Mouse (Mus musculus) lung, postnatal 0 days (tissue): Measurements from ENCODE around the gene Scn5a. TPM values are rescaled to one million over a fixed set of nuclear protein-coding genes. Genes with fewer than 3 reads are reported as not detected.
A peak's percentile ranks its signal among the peaks of the same experiment; 100 is the strongest.

Experiments
- ATAC-seq: fragments of 200-750 bp; cut with Nextera tagmentation; 2 replicates; pipeline ENCODE4 v1.8.0; 2017; ENCODE audit warnings: moderate library complexity
- DNase-seq: peaks from one replicate; pipeline ENCODE4 v3.0.0-alpha.2; 2016; ENCODE audit warnings: low spot score
- H3K27ac ChIP-seq: fragments of 300-500 bp; sonication (generic); 2 replicates; pipeline ENCODE4 v1.5.1; 2014; ENCODE audit warnings: antibody characterized with exemption, mild to moderate bottlenecking, low read length, mixed read lengths
- H3K27me3 ChIP-seq: fragments of 300-500 bp; sonication (generic); replicated peaks from 2 replicates; pipeline ENCODE4 v1.6.1; 2014; ENCODE audit warnings: low read length, mixed read lengths; ENCODE audit not compliant: insufficient read depth
- H3K36me3 ChIP-seq: fragments of 300-500 bp; sonication (generic); 2 replicates; pipeline ENCODE4 v1.6.1; 2014; ENCODE audit warnings: low read length, mixed read lengths; ENCODE audit not compliant: insufficient read depth
- H3K4me1 ChIP-seq: fragments of 300-500 bp; sonication (generic); 2 replicates; pipeline ENCODE4 v1.6.1; 2014; ENCODE audit warnings: antibody characterized with exemption, low read depth, low read length, mixed read lengths; ENCODE audit not compliant: insufficient read depth
- H3K4me2 ChIP-seq: fragments of 300-500 bp; sonication (generic); replicated peaks from 2 replicates; pipeline ENCODE4 v1.6.1; 2014; ENCODE audit warnings: low read depth, mild to moderate bottlenecking, low read length, moderate library complexity, mixed read lengths
- H3K4me3 ChIP-seq: fragments of 300-500 bp; sonication (generic); 2 replicates; pipeline ENCODE4 v1.5.1; 2014; ENCODE audit warnings: low read depth, low read length
- H3K9ac ChIP-seq: fragments of 300-500 bp; sonication (generic); replicated peaks from 2 replicates; pipeline ENCODE4 v1.6.1; 2014; ENCODE audit warnings: low read depth, mild to moderate bottlenecking
- H3K9me3 ChIP-seq: fragments of 300-500 bp; sonication (generic); 2 replicates; pipeline ENCODE4 v1.6.1; 2016; ENCODE audit warnings: low read length, mixed read lengths
- CTCF ChIP-seq: IDR thresholded peaks from 2 replicates; pipeline ENCODE4 v1.5.1; 2016; ENCODE audit warnings: antibody characterized with exemption, mild to moderate bottlenecking
- EP300 ChIP-seq: IDR thresholded peaks from 2 replicates; pipeline ENCODE4 v1.6.1; 2016; ENCODE audit warnings: antibody characterized with exemption, mild to moderate bottlenecking, control low read depth
- WGBS: fragments of 180-500 bp; shearing (Covaris S2); extraction: QIAGEN DNeasy Blood & Tissue Kit; methylation state at CpG from one replicate; pipeline ENCODE4 v1.1.7; 2014; 5-methylcytosine and 5-hydroxymethylcytosine counted together
- polyA plus RNA-seq: library from polyadenylated mRNA; unstranded; fragments of >200 nt; fragmentation: Nextera tagmentation; extraction: Ambion mirVana; gene quantifications from 2 replicates; pipeline ENCODE4 v1.2.1, GENCODE M21; 2015

The Scn5a gene
- polyA plus RNA-seq, 1 experiment from 2014 or later: 0.23 TPM

GRCm38 (mm10) chr9:119561746-119562145, 17.1 kb downstream of the Scn5a start:
- DNase-seq: no peak
- no peak overlapping the region for H3K27ac ChIP-seq
- H3K27me3 ChIP-seq: no peaks in the 10 kb centered on the region
- WGBS: 65% methylated on average over 8 of the region's 8 CpGs
- H3K4me2 ChIP-seq: no peak overlapping the region
- H3K9ac ChIP-seq: no peak overlapping the region
- H3K9me3 ChIP-seq: no peaks in the 10 kb centered on the region
- no peaks in the 10 kb centered on the region for H3K4me1 ChIP-seq
- peak; percentile 32; the same call in 1 of the 2 replicates for ATAC-seq
- H3K4me3 ChIP-seq: no peak overlapping the region
- H3K36me3 ChIP-seq: no peaks in the 10 kb centered on the region
- TF ChIP-seq EP300 (no peak), CTCF (no peak)

DNA sequence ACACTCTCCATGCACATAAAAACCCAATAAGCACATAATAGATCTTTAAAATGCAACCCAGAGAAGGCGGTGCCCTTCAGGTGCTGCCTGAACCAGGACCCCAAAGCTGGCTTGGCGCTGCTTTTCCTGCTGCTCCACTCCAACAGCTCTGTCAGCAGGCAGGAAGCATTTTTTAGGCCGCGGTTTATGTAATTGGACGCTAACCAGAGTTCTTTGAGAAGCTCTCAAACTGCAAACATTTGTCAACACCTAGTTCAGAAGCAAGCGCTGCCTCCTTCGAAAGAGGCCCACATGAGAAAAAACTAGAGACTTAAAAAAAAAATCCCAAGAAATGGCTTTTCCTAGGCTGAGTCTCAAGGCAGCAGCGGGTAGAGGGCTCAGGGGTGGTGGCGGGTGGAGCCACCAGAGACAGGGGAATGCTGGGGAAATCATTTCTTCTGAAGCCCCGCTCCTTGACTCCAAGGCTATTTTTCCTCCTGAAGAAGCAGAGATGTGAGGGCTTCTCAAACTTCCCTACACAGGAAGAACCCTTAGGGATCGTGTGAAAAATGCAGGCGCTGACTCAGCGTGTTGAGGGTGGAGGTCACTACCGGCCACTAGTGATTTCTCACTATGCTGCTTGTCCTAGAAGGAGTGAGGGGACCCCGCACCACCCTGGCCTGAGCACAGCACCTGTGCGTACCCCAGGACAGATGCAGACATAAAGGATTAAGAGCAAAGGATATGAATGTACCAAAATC, 19.1 kb downstream of the Scn5a start:
- Histone ChIP-seq H3K36me3 (no peaks in the 10 kb centered on the region), H3K27ac (no peak overlapping the region), H3K27me3 (no peaks in the 10 kb centered on the region), H3K9me3 (no peaks in the 10 kb centered on the region), H3K4me2 (no peak overlapping the region), H3K4me3 (no peak overlapping the region), H3K9ac (no peak overlapping the region), H3K4me1 (no peaks in the 10 kb centered on the region)
- TF ChIP-seq EP300: no peak
- TF ChIP-seq CTCF: no peak
- peak; percentile 52 for DNase-seq
- no peak for ATAC-seq
- 42% methylated on average over 16 of the region's 16 CpGs for WGBS

- no peak overlapping the region for H3K27ac ChIP-seq
- H3K4me2 ChIP-seq: no peak overlapping the region
- no peak for ATAC-seq
- no peaks in the 10 kb centered on the region for H3K36me3 ChIP-seq
- peak; percentile 22 for DNase-seq
- H3K9me3 ChIP-seq: no peaks in the 10 kb centered on the region
- no peaks in the 10 kb centered on the region for H3K27me3 ChIP-seq
- no peak overlapping the region for H3K4me3 ChIP-seq
- H3K4me1 ChIP-seq: no peaks in the 10 kb centered on the region
- TF ChIP-seq EP300 (no peak), CTCF (peak; percentile 74)
- WGBS: 26% methylated on average over 12 of the region's 12 CpGs
- H3K9ac ChIP-seq: no peak overlapping the region
These were observed 20.5 kb downstream of the Scn5a start for GRCm38 (mm10) chr9:119558119-119558854.

- H3K9ac ChIP-seq: no peak overlapping the region
- WGBS: 83% methylated on average over 3 of the region's 3 CpGs
- H3K4me3 ChIP-seq: no peak overlapping the region
- no peaks in the 10 kb centered on the region for H3K4me1 ChIP-seq
- H3K4me2 ChIP-seq: no peak overlapping the region
- no peak for DNase-seq
- no peaks in the 10 kb centered on the region for H3K9me3 ChIP-seq
- no peaks in the 10 kb centered on the region for H3K36me3 ChIP-seq
- ATAC-seq: no peak
- TF ChIP-seq CTCF (no peak), EP300 (no peak)
- H3K27ac ChIP-seq: no peak overlapping the region
- H3K27me3 ChIP-seq: no peaks in the 10 kb centered on the region
These were observed 22.8 kb downstream of the Scn5a start for GRCm38 (mm10) chr9:119556043-119556442.

DNA sequence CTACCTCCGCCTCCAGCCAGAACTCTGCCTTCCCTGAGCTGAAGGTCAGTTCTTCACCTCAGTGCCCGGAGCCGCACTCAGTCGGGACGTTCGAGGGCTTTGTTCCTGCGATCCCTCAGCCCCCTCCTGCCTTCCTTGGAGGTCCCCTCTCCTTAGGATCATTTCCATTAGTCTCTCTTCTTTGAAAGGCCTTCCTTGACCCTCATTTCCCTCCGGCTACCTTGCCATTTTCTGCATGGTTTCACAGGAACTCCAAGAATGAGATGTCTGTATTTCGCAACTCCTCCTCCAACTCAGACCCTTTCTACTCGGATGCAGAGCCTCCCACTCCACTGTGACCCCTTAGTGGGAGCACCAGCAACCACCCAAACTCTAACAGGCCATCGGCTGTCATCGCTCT, 31.3 kb downstream of the Scn5a start:
- WGBS: 70% methylated on average over 12 of the region's 12 CpGs
- H3K27me3 ChIP-seq: no peaks in the 10 kb centered on the region
- no peak overlapping the region for H3K9ac ChIP-seq
- H3K4me3 ChIP-seq: no peak overlapping the region
- H3K27ac ChIP-seq: no peak overlapping the region
- H3K4me1 ChIP-seq: no peaks in the 10 kb centered on the region
- no peaks in the 10 kb centered on the region for H3K9me3 ChIP-seq
- no peak for DNase-seq
- H3K36me3 ChIP-seq: no peaks in the 10 kb centered on the region
- ATAC-seq: no peak
- no peak for TF ChIP-seq CTCF
- TF ChIP-seq EP300: no peak
- no peak overlapping the region for H3K4me2 ChIP-seq

GRCm38 (mm10) chr9:119547128-119547527, 31.7 kb downstream of the Scn5a start:
- no peak overlapping the region for H3K27ac ChIP-seq
- H3K4me2 ChIP-seq: no peak overlapping the region
- H3K4me1 ChIP-seq: no peaks in the 10 kb centered on the region
- no peak overlapping the region for H3K4me3 ChIP-seq
- TF ChIP-seq CTCF (no peak), EP300 (no peak)
- WGBS: 87% methylated on average over 8 of the region's 8 CpGs
- no peak overlapping the region for H3K9ac ChIP-seq
- DNase-seq: no peak
- ATAC-seq: no peak
- H3K9me3 ChIP-seq: no peaks in the 10 kb centered on the region
- H3K27me3 ChIP-seq: no peaks in the 10 kb centered on the region
- no peaks in the 10 kb centered on the region for H3K36me3 ChIP-seq
